Mouse (Mus musculus): Measurements from ENCODE around the gene Lctl. TPM values are rescaled to one million over a fixed set of nuclear protein-coding genes. Genes with fewer than 3 reads are reported as not detected.

The Lctl gene
- polyA plus RNA-seq, 1 experiment from 2014 or later: 0.16 TPM

GRCm38 (mm10) chr9:64086543-64086942 lies 30.4 kb upstream of the Lctl start:
- H3K27me3 ChIP-seq: no peaks in the 10 kb centered on the region
- no peaks in the 10 kb centered on the region for H3K36me3 ChIP-seq
- no peaks in the 10 kb centered on the region for H3K9me3 ChIP-seq (replicated peaks)
- H3K27ac ChIP-seq (replicated peaks): no peak overlapping the region
- no peak overlapping the region for H3K4me2 ChIP-seq (replicated peaks)
- peaks cover 36% of the 10 kb centered on the region for H3K4me1 ChIP-seq
- H3K9ac ChIP-seq: no peak overlapping the region
- H3K4me3 ChIP-seq (replicated peaks): no peak overlapping the region
- 71% methylated on average over 6 of the region's 6 CpGs for WGBS
- ATAC-seq (ENCODE audit: insufficient number of reproducible peaks, low FRiP score, low TSS enrichment, low read depth): no peak

- Histone ChIP-seq H3K9me3 (replicated peaks) (no peaks in the 10 kb centered on the region), H3K4me1 (peaks cover 36% of the 10 kb centered on the region), H3K36me3 (no peaks in the 10 kb centered on the region), H3K9ac (no peak overlapping the region), H3K4me3 (replicated peaks) (no peak overlapping the region), H3K4me2 (replicated peaks) (no peak overlapping the region), H3K27ac (replicated peaks) (no peak overlapping the region), H3K27me3 (no peaks in the 10 kb centered on the region)
- no peak for ATAC-seq (ENCODE audit: insufficient number of reproducible peaks, low FRiP score, low TSS enrichment, low read depth)
- 43% methylated on average over 5 of the region's 5 CpGs for WGBS
These were observed 29.3 kb upstream of the Lctl start for GRCm38 (mm10) chr9:64087461-64088235.

- H3K9ac ChIP-seq: no peak overlapping the region
- H3K4me1 ChIP-seq: peaks cover 33% of the 10 kb centered on the region
- H3K4me2 ChIP-seq (replicated peaks): no peak overlapping the region
- no peak overlapping the region for H3K4me3 ChIP-seq (replicated peaks)
- H3K27me3 ChIP-seq: no peaks in the 10 kb centered on the region
- no peak overlapping the region for H3K27ac ChIP-seq (replicated peaks)
- H3K36me3 ChIP-seq: no peaks in the 10 kb centered on the region
- ATAC-seq (ENCODE audit: insufficient number of reproducible peaks, low FRiP score, low TSS enrichment, low read depth): no peak
- no peaks in the 10 kb centered on the region for H3K9me3 ChIP-seq (replicated peaks)
- 85% methylated on average over 7 of the region's 7 CpGs for WGBS
These were observed 28.6 kb upstream of the Lctl start for GRCm38 (mm10) chr9:64088346-64088745.

GRCm38 (mm10) chr9:64089004-64089403 lies 27.9 kb upstream of the Lctl start:
- Histone ChIP-seq H3K36me3 (no peaks in the 10 kb centered on the region), H3K27me3 (no peaks in the 10 kb centered on the region), H3K9ac (no peak overlapping the region), H3K9me3 (replicated peaks) (no peaks in the 10 kb centered on the region), H3K27ac (replicated peaks) (peak overlapping the region; percentile 34; the same call in 1 of the 2 replicates), H3K4me1 (peaks cover 28% of the 10 kb centered on the region), H3K4me2 (replicated peaks) (no peak overlapping the region), H3K4me3 (replicated peaks) (no peak overlapping the region)
- no peak for ATAC-seq (ENCODE audit: insufficient number of reproducible peaks, low FRiP score, low TSS enrichment, low read depth)
- 60% methylated on average over 12 of the region's 12 CpGs for WGBS

GRCm38 (mm10) chr9:64094083-64094482 lies 22.9 kb upstream of the Lctl start:
- peaks cover 13% of the 10 kb centered on the region; the same call in 1 of the 2 replicates for H3K4me1 ChIP-seq
- no peaks in the 10 kb centered on the region for H3K27me3 ChIP-seq
- no peak; the same call in 1 of the 2 replicates for ATAC-seq (ENCODE audit: insufficient number of reproducible peaks, low FRiP score, low TSS enrichment, low read depth)
- no peak overlapping the region for H3K27ac ChIP-seq (replicated peaks)
- no peaks in the 10 kb centered on the region for H3K36me3 ChIP-seq
- 52% methylated on average over 11 of the region's 11 CpGs for WGBS
- no peak overlapping the region for H3K4me3 ChIP-seq (replicated peaks)
- no peak overlapping the region for H3K4me2 ChIP-seq (replicated peaks)
- H3K9me3 ChIP-seq (replicated peaks): no peaks in the 10 kb centered on the region
- no peak overlapping the region for H3K9ac ChIP-seq

GRCm38 (mm10) chr9:64098282-64098681 lies 18.7 kb upstream of the Lctl start:
- ATAC-seq (ENCODE audit: insufficient number of reproducible peaks, low FRiP score, low TSS enrichment, low read depth): no peak
- Histone ChIP-seq H3K9me3 (replicated peaks) (no peaks in the 10 kb centered on the region), H3K4me2 (replicated peaks) (no peak overlapping the region), H3K27ac (replicated peaks) (no peak overlapping the region), H3K4me1 (peaks cover 13% of the 10 kb centered on the region; the same call in 1 of the 2 replicates), H3K4me3 (replicated peaks) (no peak overlapping the region), H3K27me3 (no peaks in the 10 kb centered on the region), H3K9ac (no peak overlapping the region), H3K36me3 (no peaks in the 10 kb centered on the region)
- 68% methylated on average over 4 of the region's 4 CpGs for WGBS

- Histone ChIP-seq H3K9me3 (replicated peaks) (no peaks in the 10 kb centered on the region), H3K36me3 (no peaks in the 10 kb centered on the region), H3K4me1 (no peaks in the 10 kb centered on the region), H3K4me3 (replicated peaks) (no peak overlapping the region), H3K4me2 (replicated peaks) (no peak overlapping the region), H3K27me3 (no peaks in the 10 kb centered on the region), H3K27ac (replicated peaks) (no peak overlapping the region), H3K9ac (no peak overlapping the region)
- ATAC-seq (ENCODE audit: insufficient number of reproducible peaks, low FRiP score, low TSS enrichment, low read depth): no peak
- WGBS: 0% methylated on average over 4 of the region's 4 CpGs
These were observed 16.5 kb upstream of the Lctl start for GRCm38 (mm10) chr9:64100442-64100841.

GRCm38 (mm10) chr9:64105301-64105700 lies 11.6 kb upstream of the Lctl start:
- no peaks in the 10 kb centered on the region for H3K36me3 ChIP-seq
- no peak overlapping the region for H3K9ac ChIP-seq
- H3K27ac ChIP-seq (replicated peaks): no peak overlapping the region
- 75% methylated on average over 6 of the region's 6 CpGs for WGBS
- H3K4me1 ChIP-seq: no peaks in the 10 kb centered on the region
- no peak for ATAC-seq (ENCODE audit: insufficient number of reproducible peaks, low FRiP score, low TSS enrichment, low read depth)
- no peak overlapping the region for H3K4me2 ChIP-seq (replicated peaks)
- H3K27me3 ChIP-seq: no peaks in the 10 kb centered on the region
- no peak overlapping the region for H3K4me3 ChIP-seq (replicated peaks)
- H3K9me3 ChIP-seq (replicated peaks): no peaks in the 10 kb centered on the region

- no peaks in the 10 kb centered on the region for H3K36me3 ChIP-seq
- no peaks in the 10 kb centered on the region for H3K9me3 ChIP-seq (replicated peaks)
- H3K9ac ChIP-seq: no peak overlapping the region
- H3K4me3 ChIP-seq (replicated peaks): no peak overlapping the region
- no peak for ATAC-seq (ENCODE audit: insufficient number of reproducible peaks, low FRiP score, low TSS enrichment, low read depth)
- H3K27ac ChIP-seq (replicated peaks): no peak overlapping the region
- WGBS: 89% methylated on average over 16 of the region's 16 CpGs
- H3K4me1 ChIP-seq: no peaks in the 10 kb centered on the region
- no peaks in the 10 kb centered on the region for H3K27me3 ChIP-seq
- no peak overlapping the region for H3K4me2 ChIP-seq (replicated peaks)
These were observed 6.4 kb upstream of the Lctl start for GRCm38 (mm10) chr9:64110502-64110901.

- H3K36me3 ChIP-seq: no peaks in the 10 kb centered on the region
- H3K4me2 ChIP-seq (replicated peaks): no peak overlapping the region
- 54% methylated on average over 2 of the region's 2 CpGs for WGBS
- H3K4me3 ChIP-seq (replicated peaks): no peak overlapping the region
- no peaks in the 10 kb centered on the region for H3K4me1 ChIP-seq
- H3K27me3 ChIP-seq: no peaks in the 10 kb centered on the region
- no peak overlapping the region for H3K9ac ChIP-seq
- H3K9me3 ChIP-seq (replicated peaks): no peaks in the 10 kb centered on the region
- H3K27ac ChIP-seq (replicated peaks): no peak overlapping the region
- 0 out of 2 replicates have a peak, but pooled peaks have one; percentile 7 for ATAC-seq (ENCODE audit: insufficient number of reproducible peaks, low FRiP score, low TSS enrichment, low read depth)
These were observed 2.3 kb upstream of the Lctl start for GRCm38 (mm10) chr9:64114646-64115045.

GRCm38 (mm10) chr9:64115756-64116155 lies 1.2 kb upstream of the Lctl start:
- ATAC-seq (ENCODE audit: insufficient number of reproducible peaks, low FRiP score, low TSS enrichment, low read depth): no peak
- H3K9me3 ChIP-seq (replicated peaks): no peaks in the 10 kb centered on the region
- WGBS: 77% methylated on average over 6 of the region's 6 CpGs
- no peaks in the 10 kb centered on the region for H3K27me3 ChIP-seq
- no peak overlapping the region for H3K9ac ChIP-seq
- no peaks in the 10 kb centered on the region for H3K4me1 ChIP-seq
- no peak overlapping the region for H3K27ac ChIP-seq (replicated peaks)
- H3K36me3 ChIP-seq: no peaks in the 10 kb centered on the region
- H3K4me2 ChIP-seq (replicated peaks): no peak overlapping the region
- H3K4me3 ChIP-seq (replicated peaks): no peak overlapping the region

GRCm38 (mm10) chr9:64119898-64120297 lies 3.0 kb downstream of the Lctl start:
- Histone ChIP-seq H3K4me1 (no peaks in the 10 kb centered on the region), H3K4me3 (replicated peaks) (no peak overlapping the region), H3K9ac (no peak overlapping the region), H3K36me3 (no peaks in the 10 kb centered on the region), H3K4me2 (replicated peaks) (no peak overlapping the region), H3K27me3 (no peaks in the 10 kb centered on the region), H3K27ac (replicated peaks) (no peak overlapping the region), H3K9me3 (replicated peaks) (no peaks in the 10 kb centered on the region)
- no peak for ATAC-seq (ENCODE audit: insufficient number of reproducible peaks, low FRiP score, low TSS enrichment, low read depth)
- WGBS: 36% methylated on average over 8 of the region's 8 CpGs

Data from embryonic facial prominence, embryonic 15.5 days (tissue).